Mouse (Mus musculus): ENCODE results near the gene Olfr191. TPM values are rescaled to one million over a fixed set of nuclear protein-coding genes. Genes with fewer than 3 reads are reported as not detected.
"Not testable (repeated sequence)": the region's sequence is repeated elsewhere in the genome, so short reads cannot be mapped to it uniquely, and the experiment has no call there.

Gene Olfr191
- polyA plus RNA-seq, 1 experiment from 2014 or later, result not detected

- not testable (repeated sequence) for H3K4me2 ChIP-seq (ENCODE audit: low read depth, low read length); H3K9me3 ChIP-seq (ENCODE audit: control insufficient read depth, low read length); H3K27me3 ChIP-seq (replicated peaks; ENCODE audit: control insufficient read depth, insufficient read depth, low read length); H3K4me3 ChIP-seq (ENCODE audit: low read length); H3K36me3 ChIP-seq (ENCODE audit: control insufficient read depth, insufficient read depth, low read length); H3K27ac ChIP-seq (ENCODE audit: low read length); H3K4me1 ChIP-seq (ENCODE audit: control insufficient read depth, insufficient read depth, low read length); ATAC-seq; H3K9ac ChIP-seq (ENCODE audit: low read depth, low read length)
- WGBS, result 52% methylated on average over 3 of the region's 3 CpGs
Measured at GRCm38 (mm10) chr16:59062411-59062810, 27.2 kb downstream of the Olfr191 start.

GRCm38 (mm10) chr16:59049286-59049685 lies 40.3 kb downstream of the Olfr191 start:
- ATAC-seq, result peak; percentile 65; the same call in 1 of the 2 replicates
- not testable (repeated sequence) for H3K9ac ChIP-seq (ENCODE audit: low read depth, low read length); H3K27me3 ChIP-seq (replicated peaks; ENCODE audit: control insufficient read depth, insufficient read depth, low read length); H3K9me3 ChIP-seq (ENCODE audit: control insufficient read depth, low read length); H3K27ac ChIP-seq (ENCODE audit: low read length); H3K4me1 ChIP-seq (ENCODE audit: control insufficient read depth, insufficient read depth, low read length); H3K4me3 ChIP-seq (ENCODE audit: low read length); H3K36me3 ChIP-seq (ENCODE audit: control insufficient read depth, insufficient read depth, low read length); H3K4me2 ChIP-seq (ENCODE audit: low read depth, low read length)
- 83% methylated on average over 2 of the region's 2 CpGs for WGBS

GRCm38 (mm10) chr16:59048860-59049259 lies 40.8 kb downstream of the Olfr191 start:
- H3K36me3 ChIP-seq (ENCODE audit: control insufficient read depth, insufficient read depth, low read length), result no peaks in the 10 kb centered on the region
- no peak overlapping the region for H3K9ac ChIP-seq (ENCODE audit: low read depth, low read length)
- WGBS, result 58% methylated on average over 1 of the region's 1 CpGs
- no peaks in the 10 kb centered on the region for H3K9me3 ChIP-seq (ENCODE audit: control insufficient read depth, low read length)
- H3K27ac ChIP-seq (ENCODE audit: low read length), result no peak overlapping the region
- H3K4me3 ChIP-seq (ENCODE audit: low read length), result no peak overlapping the region
- ATAC-seq, result peak; percentile 74
- no peaks in the 10 kb centered on the region for H3K4me1 ChIP-seq (ENCODE audit: control insufficient read depth, insufficient read depth, low read length)
- no peak overlapping the region for H3K4me2 ChIP-seq (ENCODE audit: low read depth, low read length)
- no peaks in the 10 kb centered on the region for H3K27me3 ChIP-seq (replicated peaks; ENCODE audit: control insufficient read depth, insufficient read depth, low read length)

GRCm38 (mm10) chr16:59047579-59047978 lies 42.0 kb downstream of the Olfr191 start:
- Histone ChIP-seq H3K4me2 (ENCODE audit: low read depth, low read length) (no peak overlapping the region), H3K4me3 (ENCODE audit: low read length) (no peak overlapping the region), H3K27ac (ENCODE audit: low read length) (no peak overlapping the region; the same call in 1 of the 2 replicates), H3K36me3 (ENCODE audit: control insufficient read depth, insufficient read depth, low read length) (no peaks in the 10 kb centered on the region), H3K4me1 (ENCODE audit: control insufficient read depth, insufficient read depth, low read length) (no peaks in the 10 kb centered on the region), H3K27me3 (replicated peaks; ENCODE audit: control insufficient read depth, insufficient read depth, low read length) (no peaks in the 10 kb centered on the region), H3K9ac (ENCODE audit: low read depth, low read length) (no peak overlapping the region), H3K9me3 (ENCODE audit: control insufficient read depth, low read length) (no peaks in the 10 kb centered on the region)
- WGBS, result 59% methylated on average over 4 of the region's 4 CpGs
- ATAC-seq, result peak; percentile 86

- Histone ChIP-seq H3K4me1 (ENCODE audit: control insufficient read depth, insufficient read depth, low read length) (no peaks in the 10 kb centered on the region), H3K9me3 (ENCODE audit: control insufficient read depth, low read length) (no peaks in the 10 kb centered on the region), H3K9ac (ENCODE audit: low read depth, low read length) (no peak overlapping the region), H3K36me3 (ENCODE audit: control insufficient read depth, insufficient read depth, low read length) (no peaks in the 10 kb centered on the region), H3K4me3 (ENCODE audit: low read length) (no peak overlapping the region), H3K4me2 (ENCODE audit: low read depth, low read length) (no peak overlapping the region), H3K27me3 (replicated peaks; ENCODE audit: control insufficient read depth, insufficient read depth, low read length) (no peaks in the 10 kb centered on the region), H3K27ac (ENCODE audit: low read length) (no peak overlapping the region)
- WGBS, result 83% methylated on average over 3 of the region's 3 CpGs
- ATAC-seq, result no peak
Measured at GRCm38 (mm10) chr16:59045835-59046234, 43.8 kb downstream of the Olfr191 start.

- Histone ChIP-seq H3K36me3 (ENCODE audit: control insufficient read depth, insufficient read depth, low read length) (no peaks in the 10 kb centered on the region), H3K4me2 (ENCODE audit: low read depth, low read length) (no peak within 1 kb of the TSS), H3K4me1 (ENCODE audit: control insufficient read depth, insufficient read depth, low read length) (no peaks in the 10 kb centered on the region), H3K27me3 (replicated peaks; ENCODE audit: control insufficient read depth, insufficient read depth, low read length) (no peaks in the 10 kb centered on the region), H3K9me3 (ENCODE audit: control insufficient read depth, low read length) (no peaks in the 10 kb centered on the region), H3K27ac (ENCODE audit: low read length) (no peak within 1 kb of the TSS), H3K9ac (ENCODE audit: low read depth, low read length) (no peak within 1 kb of the TSS), H3K4me3 (ENCODE audit: low read length) (no peak within 1 kb of the TSS)
- 49% methylated on average over 7 of the region's 7 CpGs for WGBS
- peak; percentile 44; the same call in 1 of the 2 replicates for ATAC-seq
Measured at GRCm38 (mm10) chr16:59039710-59040109, 49.9 kb downstream of the Olfr191 start, which contains the start of gene Olfr187. Olfr187 (minus strand) TSS chr16:59039767.

Other genes starting within 250 kb of the Olfr191 start
- not detected in 2 replicates for gene Olfr177, start 215.1 kb downstream of the Olfr191 start, polyA plus RNA-seq (2015; fragmentation: Nextera tagmentation; extraction: Ambion mirVana)
- not detected in 2 replicates for gene Olfr178, start 197.8 kb downstream of the Olfr191 start, polyA plus RNA-seq (2015; fragmentation: Nextera tagmentation; extraction: Ambion mirVana)
- not detected in 2 replicates for gene Olfr181, start 161.1 kb downstream of the Olfr191 start, polyA plus RNA-seq (2015; fragmentation: Nextera tagmentation; extraction: Ambion mirVana)
- gene Olfr180, start 160.4 kb downstream of the Olfr191 start, polyA plus RNA-seq (2015; fragmentation: Nextera tagmentation; extraction: Ambion mirVana), result not detected in 2 replicates
- gene Olfr183, start 94.5 kb downstream of the Olfr191 start, polyA plus RNA-seq (2015; fragmentation: Nextera tagmentation; extraction: Ambion mirVana), result not detected in 2 replicates
- gene Olfr186, start 59.5 kb downstream of the Olfr191 start, polyA plus RNA-seq (2015; fragmentation: Nextera tagmentation; extraction: Ambion mirVana), result not detected in 2 replicates
- not detected in 2 replicates for gene Olfr187, start 50.1 kb downstream of the Olfr191 start, polyA plus RNA-seq (2015; fragmentation: Nextera tagmentation; extraction: Ambion mirVana)
- not detected in 2 replicates for gene Olfr190, start 11.8 kb downstream of the Olfr191 start, polyA plus RNA-seq (2015; fragmentation: Nextera tagmentation; extraction: Ambion mirVana)
- gene Olfr193, start 22.1 kb upstream of the Olfr191 start, polyA plus RNA-seq (2015; fragmentation: Nextera tagmentation; extraction: Ambion mirVana), result not detected in 2 replicates
- gene Olfr194, start 31.2 kb upstream of the Olfr191 start, polyA plus RNA-seq (2015; fragmentation: Nextera tagmentation; extraction: Ambion mirVana), result not detected in 2 replicates
- not detected in 2 replicates for gene Olfr195, start 57.2 kb upstream of the Olfr191 start, polyA plus RNA-seq (2015; fragmentation: Nextera tagmentation; extraction: Ambion mirVana)
- not detected in 2 replicates for gene Olfr196, start 80.6 kb upstream of the Olfr191 start, polyA plus RNA-seq (2015; fragmentation: Nextera tagmentation; extraction: Ambion mirVana)
- not detected in 2 replicates for gene Olfr198, start 113.7 kb upstream of the Olfr191 start, polyA plus RNA-seq (2015; fragmentation: Nextera tagmentation; extraction: Ambion mirVana)
- gene Olfr199, start 129.9 kb upstream of the Olfr191 start, polyA plus RNA-seq (2015; fragmentation: Nextera tagmentation; extraction: Ambion mirVana), result not detected in 2 replicates
- gene Olfr201, start 182.8 kb upstream of the Olfr191 start, polyA plus RNA-seq (2015; fragmentation: Nextera tagmentation; extraction: Ambion mirVana), result not detected in 2 replicates
- not detected in 2 replicates for gene Olfr202, start 197.0 kb upstream of the Olfr191 start, polyA plus RNA-seq (2015; fragmentation: Nextera tagmentation; extraction: Ambion mirVana)
- gene Olfr203, start 209.1 kb upstream of the Olfr191 start, polyA plus RNA-seq (2015; fragmentation: Nextera tagmentation; extraction: Ambion mirVana), result not detected in 2 replicates
- not detected in 2 replicates for gene Olfr204, start 228.4 kb upstream of the Olfr191 start, polyA plus RNA-seq (2015; fragmentation: Nextera tagmentation; extraction: Ambion mirVana)
- not detected in 2 replicates for gene Olfr205, start 241.3 kb upstream of the Olfr191 start, polyA plus RNA-seq (2015; fragmentation: Nextera tagmentation; extraction: Ambion mirVana)

Measured in intestine, embryonic 16.5 days (tissue).